Mouse (Mus musculus): ENCODE results near the gene Hrasls. TPM values are rescaled to one million over a fixed set of nuclear protein-coding genes. Genes with fewer than 3 reads are reported as not detected.

Hrasls gene
- total and polyA plus RNA-seq, 3 experiments: 29.8 to 38.0 (median 34.3) TPM

GRCm38 (mm10) chr16:29192911-29193310 lies 16.6 kb upstream of the Hrasls start:
- Histone ChIP-seq H3K79me2 (replicated peaks; ENCODE audit: control insufficient read depth, insufficient read depth, low read length) (no peaks in the 10 kb centered on the region), H3K9ac (ENCODE audit: low read depth, low read length) (no peak overlapping the region), H3K27ac (no peak overlapping the region), H3K27me3 (ENCODE audit: control insufficient read depth, insufficient read depth, low read length) (no peaks in the 10 kb centered on the region), H3K4me3 (no peak overlapping the region), H3K36me3 (ENCODE audit: control insufficient read depth, insufficient read depth, low read length) (no peaks in the 10 kb centered on the region), H3K4me1 (ENCODE audit: control insufficient read depth, insufficient read depth, low read length) (no peaks in the 10 kb centered on the region)
- intact Hi-C loops (cut with DNase I): no loop called here
- WGBS: 41% methylated on average over 5 of the region's 5 CpGs
- no peak for TF ChIP-seq EP300 (IDR thresholded peaks at IDR 0.05; ENCODE audit: insufficient read depth, low read depth, low read length)
- TF ChIP-seq POLR2A (IDR thresholded peaks at IDR 0.05; ENCODE audit: insufficient read depth, low read depth, low read length): no peak
- no peak for TF ChIP-seq CTCF (IDR thresholded peaks at IDR 0.05)
- DNase-seq: no peak

GRCm38 (mm10) chr16:29193981-29194380 lies 15.5 kb upstream of the Hrasls start:
- no peaks in the 10 kb centered on the region; the same call in 1 of the 2 replicates for H3K27me3 ChIP-seq (ENCODE audit: control insufficient read depth, insufficient read depth, low read length)
- H3K4me3 ChIP-seq: no peak overlapping the region
- TF ChIP-seq POLR2A (IDR thresholded peaks at IDR 0.05; ENCODE audit: insufficient read depth, low read depth, low read length) (no peak), EP300 (IDR thresholded peaks at IDR 0.05; ENCODE audit: insufficient read depth, low read depth, low read length) (no peak), CTCF (IDR thresholded peaks at IDR 0.05) (no peak)
- H3K36me3 ChIP-seq (ENCODE audit: control insufficient read depth, insufficient read depth, low read length): no peaks in the 10 kb centered on the region
- 83% methylated on average over 4 of the region's 4 CpGs for WGBS
- no peaks in the 10 kb centered on the region for H3K79me2 ChIP-seq (replicated peaks; ENCODE audit: control insufficient read depth, insufficient read depth, low read length)
- no peaks in the 10 kb centered on the region; the same call in 1 of the 2 replicates for H3K4me1 ChIP-seq (ENCODE audit: control insufficient read depth, insufficient read depth, low read length)
- DNase-seq: no peak
- intact Hi-C loops (cut with DNase I): no loop called here
- no peak overlapping the region for H3K27ac ChIP-seq
- no peak overlapping the region for H3K9ac ChIP-seq (ENCODE audit: low read depth, low read length)

- Histone ChIP-seq H3K27ac (no peak overlapping the region), H3K36me3 (ENCODE audit: control insufficient read depth, insufficient read depth, low read length) (no peaks in the 10 kb centered on the region), H3K4me1 (ENCODE audit: control insufficient read depth, insufficient read depth, low read length) (no peaks in the 10 kb centered on the region; the same call in 1 of the 2 replicates), H3K27me3 (ENCODE audit: control insufficient read depth, insufficient read depth, low read length) (no peaks in the 10 kb centered on the region; the same call in 1 of the 2 replicates), H3K4me3 (no peak overlapping the region), H3K9ac (ENCODE audit: low read depth, low read length) (no peak overlapping the region), H3K79me2 (replicated peaks; ENCODE audit: control insufficient read depth, insufficient read depth, low read length) (no peaks in the 10 kb centered on the region)
- no peak for TF ChIP-seq EP300 (IDR thresholded peaks at IDR 0.05; ENCODE audit: insufficient read depth, low read depth, low read length)
- no peak for TF ChIP-seq POLR2A (IDR thresholded peaks at IDR 0.05; ENCODE audit: insufficient read depth, low read depth, low read length)
- TF ChIP-seq CTCF (IDR thresholded peaks at IDR 0.05): no peak
- intact Hi-C loops (cut with DNase I): no loop called here
- WGBS: 91% methylated on average over 1 of the region's 1 CpGs
- no peak for DNase-seq
Observed at GRCm38 (mm10) chr16:29195156-29195555, 14.3 kb upstream of the Hrasls start.

- peak; percentile 23 to 24 for DNase-seq
- intact Hi-C loops (cut with DNase I): no loop called here
- Histone ChIP-seq H3K27me3 (ENCODE audit: control insufficient read depth, insufficient read depth, low read length) (no peaks in the 10 kb centered on the region; the same call in 1 of the 2 replicates), H3K79me2 (replicated peaks; ENCODE audit: control insufficient read depth, insufficient read depth, low read length) (no peaks in the 10 kb centered on the region), H3K4me1 (ENCODE audit: control insufficient read depth, insufficient read depth, low read length) (no peaks in the 10 kb centered on the region; the same call in 1 of the 2 replicates), H3K27ac (no peak overlapping the region), H3K4me3 (no peak overlapping the region), H3K36me3 (ENCODE audit: control insufficient read depth, insufficient read depth, low read length) (no peaks in the 10 kb centered on the region), H3K9ac (ENCODE audit: low read depth, low read length) (no peak overlapping the region)
- TF ChIP-seq CTCF (IDR thresholded peaks at IDR 0.05) (no peak), EP300 (IDR thresholded peaks at IDR 0.05; ENCODE audit: insufficient read depth, low read depth, low read length) (no peak), POLR2A (IDR thresholded peaks at IDR 0.05; ENCODE audit: insufficient read depth, low read depth, low read length) (no peak)
- whole genome bisulfite sequencing: 22% methylated on average over 5 of the region's 5 CpGs
Observed at GRCm38 (mm10) chr16:29198461-29198860, 11.0 kb upstream of the Hrasls start.

GRCm38 (mm10) chr16:29201146-29201545 lies 8.3 kb upstream of the Hrasls start:
- no peaks in the 10 kb centered on the region; the same call in 1 of the 2 replicates for H3K27me3 ChIP-seq (ENCODE audit: control insufficient read depth, insufficient read depth, low read length)
- H3K4me1 ChIP-seq (ENCODE audit: control insufficient read depth, insufficient read depth, low read length): no peaks in the 10 kb centered on the region; the same call in 1 of the 2 replicates
- WGBS: 84% methylated on average over 2 of the region's 2 CpGs
- no peaks in the 10 kb centered on the region for H3K79me2 ChIP-seq (replicated peaks; ENCODE audit: control insufficient read depth, insufficient read depth, low read length)
- intact Hi-C loops (cut with DNase I): no loop called here
- H3K4me3 ChIP-seq: no peak overlapping the region
- no peak for DNase-seq
- no peaks in the 10 kb centered on the region for H3K36me3 ChIP-seq (ENCODE audit: control insufficient read depth, insufficient read depth, low read length)
- no peak overlapping the region for H3K9ac ChIP-seq (ENCODE audit: low read depth, low read length)
- TF ChIP-seq CTCF (IDR thresholded peaks at IDR 0.05): no peak
- no peak for TF ChIP-seq POLR2A (IDR thresholded peaks at IDR 0.05; ENCODE audit: insufficient read depth, low read depth, low read length)
- TF ChIP-seq EP300 (IDR thresholded peaks at IDR 0.05; ENCODE audit: insufficient read depth, low read depth, low read length): no peak
- H3K27ac ChIP-seq: no peak overlapping the region

GRCm38 (mm10) chr16:29204875-29205274 lies 4.6 kb upstream of the Hrasls start:
- no peak for DNase-seq
- intact Hi-C loops (cut with DNase I): no loop called here
- TF ChIP-seq EP300 (IDR thresholded peaks at IDR 0.05; ENCODE audit: insufficient read depth, low read depth, low read length) (no peak), POLR2A (IDR thresholded peaks at IDR 0.05; ENCODE audit: insufficient read depth, low read depth, low read length) (no peak), CTCF (IDR thresholded peaks at IDR 0.05) (no peak)
- 73% methylated on average over 7 of the region's 7 CpGs for WGBS
- no peaks in the 10 kb centered on the region for H3K27me3 ChIP-seq (ENCODE audit: control insufficient read depth, insufficient read depth, low read length)
- H3K79me2 ChIP-seq (replicated peaks; ENCODE audit: control insufficient read depth, insufficient read depth, low read length): no peaks in the 10 kb centered on the region
- H3K4me3 ChIP-seq: no peak overlapping the region
- no peaks in the 10 kb centered on the region for H3K36me3 ChIP-seq (ENCODE audit: control insufficient read depth, insufficient read depth, low read length)
- H3K4me1 ChIP-seq (ENCODE audit: control insufficient read depth, insufficient read depth, low read length): peaks cover 1% of the 10 kb centered on the region; the same call in 1 of the 2 replicates
- no peak overlapping the region for H3K9ac ChIP-seq (ENCODE audit: low read depth, low read length)
- no peak overlapping the region for H3K27ac ChIP-seq
